Mouse (Mus musculus) heart, adult 2 months (tissue): ENCODE data around the gene Adgrg5. TPM values are rescaled to one million over a fixed set of nuclear protein-coding genes. Genes with fewer than 3 reads are reported as not detected.

Source experiments
- DNase-seq, 2 experiments: peaks; one replicate each; pipeline ENCODE4 v3.0.0; 2021
- H3K27ac ChIP-seq: fragments of 200-600 bp; 2 replicates; pipeline ENCODE4 v1.8.1; 2022
- H3K27me3 ChIP-seq: fragments of 200-500 bp; 2 replicates; pipeline ENCODE4 v1.6.1; 2012; ENCODE audit warnings: mild to moderate bottlenecking, low read length, inconsistent platforms, mixed read lengths; ENCODE audit not compliant: control insufficient read depth, insufficient read depth
- H3K36me3 ChIP-seq: fragments of 200-500 bp; 2 replicates; pipeline ENCODE4 v1.6.1; 2012; ENCODE audit warnings: low read length, inconsistent platforms; ENCODE audit not compliant: control insufficient read depth, insufficient read depth
- H3K4me1 ChIP-seq: fragments of 200-500 bp; 2 replicates; pipeline ENCODE4 v1.6.1; 2011; ENCODE audit warnings: low read length; ENCODE audit not compliant: control insufficient read depth, insufficient read depth
- H3K4me3 ChIP-seq: fragments of 200-600 bp; 2 replicates; pipeline ENCODE4 v1.8.1; 2022
- H3K79me2 ChIP-seq: fragments of 200-500 bp; replicated peaks from 2 replicates; pipeline ENCODE4 v1.6.1; 2012; ENCODE audit warnings: mild to moderate bottlenecking, inconsistent platforms, low read length, moderate library complexity, mixed read lengths; ENCODE audit not compliant: control insufficient read depth, insufficient read depth
- H3K9ac ChIP-seq: fragments of 200-500 bp; 2 replicates; pipeline ENCODE4 v1.6.1; 2012; ENCODE audit warnings: low read depth, mild to moderate bottlenecking, control low read depth, inconsistent platforms, low read length, mixed read lengths
- CTCF ChIP-seq: fragments of 200-600 bp; IDR thresholded peaks from 2 replicates; pipeline ENCODE4 v1.8.1; 2022; ENCODE audit warnings: antibody characterized with exemption, mild to moderate bottlenecking, moderate library complexity
- EP300 ChIP-seq: fragments of 200-500 bp; IDR thresholded peaks from 2 replicates; pipeline ENCODE4 v1.6.1; 2011; ENCODE audit warnings: low read depth, low read length, control low read depth; ENCODE audit not compliant: insufficient read depth
- POLR2A ChIP-seq: fragments of 200-500 bp; IDR thresholded peaks from 2 replicates; pipeline ENCODE4 v1.6.1; 2011; ENCODE audit warnings: mild to moderate bottlenecking, low read depth, low read length, control low read depth; ENCODE audit not compliant: insufficient read depth
- WGBS: fragments of 180-500 bp; shearing (Covaris S2); methylation state at CpG from one replicate; pipeline ENCODE4 v1.1.7; 2018; 5-methylcytosine and 5-hydroxymethylcytosine counted together
- intact Hi-C: fragments of 180-260 bp; cut with DNase I; formaldehyde crosslinking; loops from one replicate; pipeline ENCODE4 v1.15.1; 2025
- polyA plus RNA-seq: library from polyadenylated mRNA; depleted of rRNA; stranded (reverse); fragments of >200 nt; gene quantifications from 2 replicates; pipeline ENCODE4 v1.2.3, GENCODE M21; 2012
- total RNA-seq, 2 experiments: library from RNA; stranded (reverse); gene quantifications; 2 replicates each; pipeline ENCODE4 v1.2.3; 2021

Gene Adgrg5
- total and polyA plus RNA-seq, 3 experiments: 0.08 to 0.62 (median 0.27) TPM

GRCm38 (mm10) chr8:94914256-94914655, 9.2 kb upstream of the Adgrg5 start:
- Histone ChIP-seq H3K9ac (no peak overlapping the region), H3K4me1 (peaks cover 7% of the 10 kb centered on the region), H3K27ac (no peak overlapping the region), H3K36me3 (no peaks in the 10 kb centered on the region), H3K27me3 (no peaks in the 10 kb centered on the region), H3K79me2 (no peaks in the 10 kb centered on the region), H3K4me3 (no peak overlapping the region)
- TF ChIP-seq POLR2A (no peak), EP300 (no peak), CTCF (no peak)
- intact Hi-C loops: no loop called here
- no peak for DNase-seq
- 75% methylated on average over 6 of the region's 6 CpGs for WGBS

GRCm38 (mm10) chr8:94914701-94915101, 8.8 kb upstream of the Adgrg5 start:
- intact Hi-C loops: no loop called here
- no peak overlapping the region for H3K27ac ChIP-seq
- 29% methylated on average over 3 of the region's 3 CpGs for WGBS
- no peak overlapping the region for H3K4me3 ChIP-seq
- DNase-seq: no peak
- TF ChIP-seq EP300 (no peak), POLR2A (no peak), CTCF (no peak)
- H3K9ac ChIP-seq: no peak overlapping the region
- peaks cover 7% of the 10 kb centered on the region for H3K4me1 ChIP-seq
- H3K27me3 ChIP-seq: no peaks in the 10 kb centered on the region
- H3K36me3 ChIP-seq: no peaks in the 10 kb centered on the region
- H3K79me2 ChIP-seq: no peaks in the 10 kb centered on the region

- TF ChIP-seq EP300 (no peak), CTCF (no peak), POLR2A (no peak)
- H3K36me3 ChIP-seq: no peaks in the 10 kb centered on the region
- intact Hi-C loops: no loop called here
- H3K4me3 ChIP-seq: peak overlapping the region; percentile 86
- peaks cover 7% of the 10 kb centered on the region for H3K4me1 ChIP-seq
- no peak for DNase-seq
- no peaks in the 10 kb centered on the region for H3K27me3 ChIP-seq
- H3K79me2 ChIP-seq: no peaks in the 10 kb centered on the region
- peak overlapping the region; percentile 39 for H3K9ac ChIP-seq
- WGBS: 45% methylated on average over 9 of the region's 9 CpGs
- peak overlapping the region; percentile 98; the same call in 1 of the 2 replicates for H3K27ac ChIP-seq
These were observed 7.1 kb upstream of the Adgrg5 start for GRCm38 (mm10) chr8:94916311-94916959.

GRCm38 (mm10) chr8:94916960-94917324, 6.6 kb upstream of the Adgrg5 start:
- no peak for TF ChIP-seq CTCF
- TF ChIP-seq POLR2A: no peak
- no peak for TF ChIP-seq EP300
- Histone ChIP-seq H3K27me3 (no peaks in the 10 kb centered on the region), H3K9ac (peak overlapping the region; percentile 39), H3K4me3 (peak overlapping the region; percentile 86), H3K79me2 (no peaks in the 10 kb centered on the region), H3K27ac (peak overlapping the region; percentile 98), H3K36me3 (no peaks in the 10 kb centered on the region), H3K4me1 (peaks cover 6% of the 10 kb centered on the region)
- intact Hi-C loops: no loop called here
- DNase-seq: no peak
- WGBS: 13% methylated on average over 10 of the region's 10 CpGs

- H3K27me3 ChIP-seq: no peaks in the 10 kb centered on the region
- peaks cover 9% of the 10 kb centered on the region for H3K4me1 ChIP-seq
- under 1% methylated on average over 27 of the region's 27 CpGs for WGBS
- H3K36me3 ChIP-seq: no peaks in the 10 kb centered on the region
- H3K79me2 ChIP-seq: no peaks in the 10 kb centered on the region
- no peak; the same call in 1 of the 2 replicates for TF ChIP-seq CTCF
- TF ChIP-seq POLR2A: 0 out of 2 replicates have a peak, but pooled peaks have one; percentile 30
- no peak for TF ChIP-seq EP300
- peak; percentile 95 to 97 for DNase-seq
- peak overlapping the region; percentile 70 for H3K9ac ChIP-seq
- intact Hi-C loops: no loop called here
- peak overlapping the region; percentile 98 for H3K27ac ChIP-seq
- peak overlapping the region; percentile 86 for H3K4me3 ChIP-seq
These were observed 6.1 kb upstream of the Adgrg5 start for GRCm38 (mm10) chr8:94917352-94917751.

GRCm38 (mm10) chr8:94917851-94918495, 5.5 kb upstream of the Adgrg5 start, which contains the start of gene Ccdc102a:
Ccdc102a (minus strand) TSS chr8:94918098.
- WGBS: 3% methylated on average over 50 of the region's 51 CpGs
- Histone ChIP-seq H3K4me1 (peaks cover 11% of the 10 kb centered on the region), H3K4me3 (peak within 1 kb of the TSS; percentile 86), H3K79me2 (no peaks in the 10 kb centered on the region), H3K36me3 (no peaks in the 10 kb centered on the region), H3K27me3 (no peaks in the 10 kb centered on the region), H3K9ac (peak within 1 kb of the TSS; percentile 70), H3K27ac (peak within 1 kb of the TSS; percentile 98)
- intact Hi-C loops: no loop called here
- TF ChIP-seq POLR2A (0 out of 2 replicates have a peak, but pooled peaks have one; percentile 27), CTCF (no peak), EP300 (no peak)
- DNase-seq: peak; percentile 82 to 85
